Comparison of ENCODE assay signal across 12 mouse cellular contexts in genomic region chr8:113851655-113852054, GRCm38 (mm10). TPM values are rescaled to one million over a fixed set of nuclear protein-coding genes. Genes with fewer than 3 reads are reported as not detected.
DNase-seq lines count a peak whose midpoint lies in the region; ATAC-seq and TF ChIP-seq lines count a peak whose summit lies in the region.
"Had no signal": no experiment of that assay in that cellular context is flagged by ENCODE, and none has a peak within 500 bp of the region (broad histone marks: within the 10 kb centered on the region; RNA-seq: fewer than 3 reads in every experiment).

No protein-coding gene starts in this region.

- no peak overlapping the region for H3K9ac ChIP-seq in forebrain, postnatal 0 days
- H3K9ac ChIP-seq in liver, postnatal 0 days (replicated peaks) = no peak overlapping the region
- H3K9ac ChIP-seq in liver, embryonic 12.5 days = no peak overlapping the region
- no peak overlapping the region for H3K9ac ChIP-seq in hindbrain, embryonic 13.5 days
- H3K9ac ChIP-seq: intestine, embryonic 15.5 days; liver, embryonic 13.5 days; midbrain, embryonic 13.5 days had no signal

- 0 out of 2 replicates have a peak, but pooled peaks cover 3% of the 10 kb centered on the region for H3K9me3 ChIP-seq in forebrain, postnatal 0 days (ENCODE audit: low read length)
- peaks cover 5% of the 10 kb centered on the region; the same call in 1 of the 2 replicates for H3K9me3 ChIP-seq in forebrain, embryonic 10.5 days
- H3K9me3 ChIP-seq in liver, postnatal 0 days (ENCODE audit: low read length) = peaks cover 3% of the 10 kb centered on the region; the same call in 1 of the 2 replicates
- no peaks in the 10 kb centered on the region for H3K9me3 ChIP-seq in liver, embryonic 12.5 days (replicated peaks)
- H3K9me3 ChIP-seq in G1E (replicated peaks) = peaks cover 57% of the 10 kb centered on the region
- peaks cover 6% of the 10 kb centered on the region; the same call in 1 of the 2 replicates for H3K9me3 ChIP-seq in hindbrain, embryonic 13.5 days
- H3K9me3 ChIP-seq: intestine, embryonic 15.5 days; liver, embryonic 13.5 days; midbrain, embryonic 13.5 days had no signal

- TF ChIP-seq EP300 in liver, postnatal 0 days (IDR thresholded peaks at IDR 0.05; ENCODE audit: low read depth) = no peak

- H3K27me3 ChIP-seq in forebrain, postnatal 0 days (ENCODE audit: insufficient read depth, low read length) = no peaks in the 10 kb centered on the region
- peaks cover 50% of the 10 kb centered on the region for H3K27me3 ChIP-seq in forebrain, embryonic 10.5 days (ENCODE audit: poor library complexity, severe bottlenecking)
- peaks cover 29% of the 10 kb centered on the region for H3K27me3 ChIP-seq in liver, postnatal 0 days (ENCODE audit: insufficient read depth, low read length)
- peaks cover 36% of the 10 kb centered on the region for H3K27me3 ChIP-seq in liver, embryonic 12.5 days (replicated peaks)
- H3K27me3 ChIP-seq in G1E (ENCODE audit: insufficient read depth, low read length) = no peaks in the 10 kb centered on the region
- peaks cover 37% of the 10 kb centered on the region for H3K27me3 ChIP-seq in hindbrain, embryonic 13.5 days

- TF ChIP-seq CTCF in forebrain, postnatal 0 days (IDR thresholded peaks at IDR 0.05; ENCODE audit: low read depth) = peak; percentile 78
- TF ChIP-seq CTCF in liver, postnatal 0 days (IDR thresholded peaks at IDR 0.05; ENCODE audit: low read depth) = peak; percentile 71
- peak; percentile 26; the same call in 1 of the 2 replicates for TF ChIP-seq CTCF in G1E (IDR thresholded peaks at IDR 0.05; ENCODE audit: low read depth, low read length)

- no peak overlapping the region for H3K4me3 ChIP-seq in forebrain, postnatal 0 days (ENCODE audit: low read depth, low read length)
- H3K4me3 ChIP-seq in forebrain, embryonic 10.5 days = no peak overlapping the region
- H3K4me3 ChIP-seq in liver, postnatal 0 days (ENCODE audit: low read depth, low read length) = no peak overlapping the region
- no peak overlapping the region for H3K4me3 ChIP-seq in liver, embryonic 12.5 days
- H3K4me3 ChIP-seq in G1E (ENCODE audit: low read depth, low read length) = no peak overlapping the region
- H3K4me3 ChIP-seq in hindbrain, embryonic 13.5 days = no peak overlapping the region
- H3K4me3 ChIP-seq: intestine, embryonic 15.5 days; liver, embryonic 13.5 days; midbrain, embryonic 13.5 days had no signal

- ATAC-seq in forebrain, postnatal 0 days = no peak
- ATAC-seq in liver, postnatal 0 days = no peak
- no peak for ATAC-seq in liver, embryonic 12.5 days
- ATAC-seq in G1E (ENCODE audit: extremely low read depth, insufficient number of reproducible peaks, low FRiP score, poor library complexity, severe bottlenecking) = no peak
- no peak for ATAC-seq in hindbrain, embryonic 13.5 days (ENCODE audit: low FRiP score)
- ATAC-seq: intestine, embryonic 15.5 days; midbrain, embryonic 13.5 days had no signal

- DNase-seq in forebrain, postnatal 0 days = peak; percentile 56
- DNase-seq in forebrain, embryonic 10.5 days (ENCODE audit: extremely low spot score, low spot score) = no peak
- no peak for DNase-seq in liver, postnatal 0 days
- no peak for DNase-seq in G1E (ENCODE audit: low spot score)
- DNase-seq in induced T-regulatory cell, adult 2 months (ENCODE audit: low read depth) = peak; percentile 39
- no peak for DNase-seq in urinary bladder, adult 2 months (ENCODE audit: low spot score)
- DNase-seq: adrenal gland, postnatal 36 days; liver, embryonic 13.5 days had no signal

- no peak overlapping the region for H3K4me2 ChIP-seq in forebrain, postnatal 0 days (ENCODE audit: low read depth)
- H3K4me2 ChIP-seq in liver, postnatal 0 days (ENCODE audit: low read depth, low read length) = no peak overlapping the region
- H3K4me2 ChIP-seq in liver, embryonic 12.5 days = no peak overlapping the region
- H3K4me2 ChIP-seq in hindbrain, embryonic 13.5 days = no peak overlapping the region
- H3K4me2 ChIP-seq: intestine, embryonic 15.5 days; liver, embryonic 13.5 days; midbrain, embryonic 13.5 days had no signal

- no peaks in the 10 kb centered on the region for H3K36me3 ChIP-seq in forebrain, postnatal 0 days (ENCODE audit: insufficient read depth)
- no peaks in the 10 kb centered on the region for H3K36me3 ChIP-seq in forebrain, embryonic 10.5 days (replicated peaks)
- H3K36me3 ChIP-seq in liver, postnatal 0 days (replicated peaks; ENCODE audit: insufficient read depth, low read length) = no peaks in the 10 kb centered on the region
- H3K36me3 ChIP-seq in liver, embryonic 12.5 days = no peaks in the 10 kb centered on the region
- no peaks in the 10 kb centered on the region for H3K36me3 ChIP-seq in G1E (replicated peaks)
- no peaks in the 10 kb centered on the region for H3K36me3 ChIP-seq in hindbrain, embryonic 13.5 days
- H3K36me3 ChIP-seq: intestine, embryonic 15.5 days; liver, embryonic 13.5 days; midbrain, embryonic 13.5 days had no signal

- 40% methylated on average over 4 of the region's 4 CpGs for WGBS in forebrain, postnatal 0 days
- WGBS in forebrain, embryonic 10.5 days = 43% methylated on average over 4 of the region's 4 CpGs
- 31% methylated on average over 4 of the region's 4 CpGs for WGBS in liver, postnatal 0 days (ENCODE audit: insufficient replicate concordance)
- WGBS in liver, embryonic 12.5 days (ENCODE audit: insufficient replicate concordance) = 22% methylated on average over 4 of the region's 4 CpGs
- WGBS in hindbrain, embryonic 13.5 days = 39% methylated on average over 4 of the region's 4 CpGs

- no peaks in the 10 kb centered on the region for H3K4me1 ChIP-seq in forebrain, postnatal 0 days (ENCODE audit: insufficient read depth)
- H3K4me1 ChIP-seq in forebrain, embryonic 10.5 days = peaks cover 25% of the 10 kb centered on the region
- no peaks in the 10 kb centered on the region for H3K4me1 ChIP-seq in liver, postnatal 0 days (ENCODE audit: insufficient read depth)
- H3K4me1 ChIP-seq in liver, embryonic 12.5 days = 0 out of 2 replicates have a peak, but pooled peaks cover 5% of the 10 kb centered on the region
- H3K4me1 ChIP-seq in G1E (ENCODE audit: insufficient read depth, low read depth, low read length) = no peaks in the 10 kb centered on the region
- H3K4me1 ChIP-seq in hindbrain, embryonic 13.5 days (replicated peaks) = peaks cover 21% of the 10 kb centered on the region
- H3K4me1 ChIP-seq: liver, embryonic 13.5 days had no signal

- no peak overlapping the region for H3K27ac ChIP-seq in forebrain, postnatal 0 days (ENCODE audit: low read depth, low read length)
- H3K27ac ChIP-seq in forebrain, embryonic 10.5 days = no peak overlapping the region
- no peak overlapping the region for H3K27ac ChIP-seq in liver, postnatal 0 days (ENCODE audit: low read depth)
- no peak overlapping the region for H3K27ac ChIP-seq in liver, embryonic 12.5 days
- no peak overlapping the region for H3K27ac ChIP-seq in hindbrain, embryonic 13.5 days
- H3K27ac ChIP-seq: intestine, embryonic 15.5 days; liver, embryonic 13.5 days; midbrain, embryonic 13.5 days had no signal

RNA-seq across cellular contexts. Expression of gene Adamts18, which starts 3.1 kb away (rescaled TPM):
- total RNA-seq in forebrain, postnatal 0 days (2014; rRNA removed) = 8.9 and 9.2 TPM in 2 replicates
- polyA plus RNA-seq in forebrain, postnatal 0 days (2015; fragmentation: Nextera tagmentation; extraction: Ambion mirVana) = 3.6 and 4.7 TPM in 2 replicates
- polyA plus RNA-seq in forebrain, embryonic 10.5 days (2016; fragmentation: Nextera tagmentation; extraction: Ambion mirVana) = 1.6 and 1.8 TPM in 2 replicates
- 0.01 TPM in 1 of 2 replicates, not detected in the other for polyA plus RNA-seq in liver, postnatal 0 days (2015; fragmentation: Nextera tagmentation; extraction: Ambion mirVana)
- polyA plus RNA-seq in liver, embryonic 12.5 days (2016; fragmentation: Nextera tagmentation; extraction: Ambion mirVana) = 0.46 and 0.85 TPM in 2 replicates
- total RNA-seq in G1E (2014; fragmentation: Nextera tagmentation) (not detected in 2 replicates), G1E (2017) (0.16 and 0.17 TPM in 2 replicates)
- polyA plus RNA-seq in G1E (2012) = not detected in 2 replicates
- 0.25 and 0.43 TPM in 2 replicates for polyA plus RNA-seq in urinary bladder, adult 2 months (2012; rRNA removed)
- polyA plus RNA-seq in hindbrain, embryonic 13.5 days (2015; fragmentation: Nextera tagmentation; extraction: Ambion mirVana) = 1.5 and 1.7 TPM in 2 replicates
- total RNA-seq: adrenal gland, postnatal 36 days had no signal

Comparison
In these comparisons a context has a peak if more than half of its experiments do, and no peak if none do; other contexts are left out.
1. DNase-seq: peak in forebrain, postnatal 0 days (single experiment) and induced T-regulatory cell, adult 2 months (single experiment); none in forebrain, embryonic 10.5 days (single experiment), liver, postnatal 0 days (single experiment), G1E (single experiment) and urinary bladder, adult 2 months (single experiment).
2. CTCF ChIP-seq: peak in every context shown above with its lines; median percentile 78 in forebrain, postnatal 0 days; 71 in liver, postnatal 0 days; 26 in G1E.